Mouse (Mus musculus): ENCODE measurements at regions not wholly inside any gene's neighbourhood (a gene's known extent, or its start where the extent isn't known, plus 50 kb on each side); places are given as distances from the start of the nearest gene placed in this dataset.

DNA sequence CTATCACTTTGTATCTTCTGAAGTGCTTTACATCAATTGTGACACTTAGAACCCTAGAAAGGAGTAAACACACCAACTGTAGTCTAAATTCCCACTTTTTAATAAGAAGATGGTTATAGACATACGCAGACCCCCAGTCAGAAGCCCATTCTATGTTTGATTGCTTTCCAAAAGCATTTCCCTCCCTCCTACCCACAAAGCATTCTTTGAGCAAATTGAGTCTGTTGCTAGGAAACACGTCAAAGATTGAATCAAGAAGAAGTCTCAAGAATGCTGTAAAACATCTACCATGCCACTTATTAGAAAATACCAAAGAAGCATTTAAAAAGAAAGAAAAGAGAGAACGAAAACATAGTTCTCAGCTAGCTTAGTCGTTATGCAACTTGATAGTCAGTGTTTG lies 352.3 kb upstream of the Lrp1b start:
- Histone ChIP-seq H3K9me3 (no peaks in the 10 kb centered on the region), H3K27me3 (no peaks in the 10 kb centered on the region), H3K4me3 (no peak overlapping the region), H3K9ac (replicated peaks) (no peak overlapping the region), H3K4me1 (no peaks in the 10 kb centered on the region), H3K27ac (replicated peaks) (no peak overlapping the region), H3K4me2 (replicated peaks) (no peak overlapping the region), H3K36me3 (no peaks in the 10 kb centered on the region)
- 15% methylated on average over 4 of the region's 4 CpGs for WGBS
- peak; percentile 54; the same call in 1 of the 2 replicates for ATAC-seq (ENCODE audit: low FRiP score, low read depth)

DNA sequence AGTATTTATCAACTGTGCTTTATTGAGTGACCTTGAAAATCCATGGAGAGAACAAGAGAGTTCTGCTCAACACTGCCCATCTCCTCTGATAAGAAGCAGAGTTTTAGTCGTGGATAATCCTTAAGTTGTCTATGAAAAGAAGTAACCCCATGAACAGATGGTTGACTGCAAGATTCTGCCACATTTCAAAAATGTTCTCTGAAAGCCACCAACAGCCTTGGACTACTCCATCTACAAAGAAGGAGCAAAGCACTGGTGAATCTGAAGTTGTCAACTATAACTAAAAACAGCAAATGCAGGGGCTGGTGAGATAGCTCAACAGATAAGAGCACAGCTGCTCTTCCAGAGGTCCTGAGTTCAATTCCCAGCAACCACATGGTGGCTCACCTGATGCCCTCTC lies 337.6 kb upstream of the Lrp1b start:
- H3K9ac ChIP-seq (replicated peaks): no peak overlapping the region
- 67% methylated on average over 1 of the region's 1 CpGs for WGBS
- H3K27me3 ChIP-seq: no peaks in the 10 kb centered on the region
- H3K4me2 ChIP-seq (replicated peaks): no peak overlapping the region
- no peaks in the 10 kb centered on the region for H3K9me3 ChIP-seq
- no peak overlapping the region for H3K4me3 ChIP-seq
- no peaks in the 10 kb centered on the region for H3K36me3 ChIP-seq
- ATAC-seq (ENCODE audit: low FRiP score, low read depth): no peak
- no peak overlapping the region for H3K27ac ChIP-seq (replicated peaks)
- no peaks in the 10 kb centered on the region for H3K4me1 ChIP-seq

DNA sequence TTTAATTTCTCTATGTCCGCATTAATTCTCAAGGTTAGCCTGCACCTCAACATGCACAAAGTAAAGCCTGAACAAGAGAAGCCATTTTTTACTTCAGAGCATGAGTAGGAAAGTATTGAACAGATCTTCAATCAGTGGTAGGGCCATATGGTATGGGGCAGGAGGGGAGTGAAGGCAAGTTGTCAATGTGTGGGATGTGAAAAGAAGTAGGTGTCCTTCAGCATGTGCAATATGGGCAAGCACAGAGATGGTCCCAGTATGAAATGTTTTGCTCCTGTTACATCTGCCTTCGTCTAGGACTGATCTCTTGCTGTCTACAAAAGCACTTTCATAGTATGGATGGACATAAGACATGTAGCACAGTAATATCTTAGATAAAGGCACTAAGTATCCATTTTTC lies 315.3 kb upstream of the Lrp1b start:
- ATAC-seq (ENCODE audit: low FRiP score, low read depth): no peak
- Histone ChIP-seq H3K4me3 (no peak overlapping the region), H3K9me3 (no peaks in the 10 kb centered on the region), H3K4me2 (replicated peaks) (no peak overlapping the region), H3K27me3 (no peaks in the 10 kb centered on the region), H3K9ac (replicated peaks) (no peak overlapping the region), H3K36me3 (no peaks in the 10 kb centered on the region), H3K27ac (replicated peaks) (no peak overlapping the region), H3K4me1 (no peaks in the 10 kb centered on the region)
- WGBS: 82% methylated on average over 2 of the region's 2 CpGs
